Mouse (Mus musculus) forebrain, embryonic 13.5 days (tissue): ENCODE measurements at regions not wholly inside any gene's neighbourhood (a gene's known extent, or its start where the extent isn't known, plus 50 kb on each side); places are given as distances from the start of the nearest gene placed in this dataset.

Experiments used
- ATAC-seq: fragments of 200-750 bp; cut with Nextera tagmentation; 2 replicates; pipeline ENCODE4 v1.8.0; 2017
- H3K27ac ChIP-seq: fragments of 300-500 bp; sonication (generic); 2 replicates; pipeline ENCODE4 v1.5.1; 2015; ENCODE audit warnings: inconsistent platforms, mild to moderate bottlenecking, moderate library complexity
- H3K27me3 ChIP-seq: fragments of 300-500 bp; sonication (generic); 2 replicates; pipeline ENCODE4 v1.6.1; 2015; ENCODE audit warnings: mild to moderate bottlenecking, inconsistent platforms
- H3K36me3 ChIP-seq: fragments of 300-500 bp; sonication (generic); 2 replicates; pipeline ENCODE4 v1.6.1; 2015; ENCODE audit warnings: mild to moderate bottlenecking, inconsistent platforms; ENCODE audit not compliant: poor library complexity, severe bottlenecking
- H3K4me1 ChIP-seq: fragments of 300-500 bp; sonication (generic); 2 replicates; pipeline ENCODE4 v1.6.1; 2015; ENCODE audit warnings: inconsistent platforms
- H3K4me2 ChIP-seq: fragments of 300-500 bp; sonication (generic); 2 replicates; pipeline ENCODE4 v1.6.1; 2015; ENCODE audit warnings: inconsistent platforms, mild to moderate bottlenecking, moderate library complexity
- H3K4me3 ChIP-seq: fragments of 300-500 bp; sonication (generic); 2 replicates; pipeline ENCODE4 v1.5.1; 2015; ENCODE audit warnings: mild to moderate bottlenecking, inconsistent platforms
- H3K9ac ChIP-seq: fragments of 300-500 bp; sonication (generic); 2 replicates; pipeline ENCODE4 v1.6.1; 2015; ENCODE audit warnings: mild to moderate bottlenecking, inconsistent platforms
- H3K9me3 ChIP-seq: fragments of 300-500 bp; sonication (generic); replicated peaks from 2 replicates; pipeline ENCODE4 v1.6.1; 2016; ENCODE audit warnings: inconsistent platforms
- WGBS: fragments of 180-500 bp; shearing (Covaris S2); methylation state at CpG from one replicate; pipeline ENCODE4 v1.1.7; 2015; 5-methylcytosine and 5-hydroxymethylcytosine counted together

DNA sequence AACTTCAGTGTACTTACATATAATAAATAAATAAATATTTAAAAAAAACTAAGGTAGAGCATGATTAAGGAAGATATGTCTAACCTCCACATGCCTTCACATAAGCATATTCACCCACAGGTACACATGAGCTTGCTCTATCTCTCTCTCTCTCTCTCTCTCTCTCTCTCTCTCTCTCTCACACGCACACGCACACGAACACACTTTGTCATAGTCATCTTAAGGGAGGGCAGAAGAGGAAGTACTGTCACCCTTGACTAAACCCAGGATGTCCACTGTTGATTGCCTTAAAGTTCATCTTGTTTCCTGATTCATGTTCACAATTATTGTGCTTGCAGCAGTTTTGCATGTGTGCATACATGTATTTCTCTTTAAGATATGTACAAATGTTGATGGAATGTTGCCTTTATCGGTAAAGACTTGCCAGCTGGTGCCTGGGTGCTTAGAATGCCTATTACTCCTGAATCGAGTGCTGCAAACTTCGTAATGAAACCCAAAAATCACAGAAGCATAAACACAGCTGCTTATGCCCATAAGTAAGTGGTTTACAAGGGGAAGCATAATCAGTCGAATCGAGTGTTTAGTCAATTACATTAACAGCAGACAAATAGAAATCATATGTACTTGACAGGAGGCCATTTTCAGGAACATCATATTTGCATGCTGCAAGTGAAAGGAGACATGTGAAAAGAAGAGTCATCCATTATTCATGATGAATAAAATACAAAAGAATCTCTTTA, 84.3 kb downstream of the Tmem168 start:
- Histone ChIP-seq H3K9ac (no peak overlapping the region), H3K4me2 (no peak overlapping the region), H3K27ac (no peak overlapping the region), H3K36me3 (no peaks in the 10 kb centered on the region), H3K4me3 (no peak overlapping the region), H3K4me1 (no peaks in the 10 kb centered on the region), H3K27me3 (no peaks in the 10 kb centered on the region), H3K9me3 (no peaks in the 10 kb centered on the region)
- peak; percentile 94 for ATAC-seq
- WGBS, result 76% methylated on average over 8 of the region's 8 CpGs

DNA sequence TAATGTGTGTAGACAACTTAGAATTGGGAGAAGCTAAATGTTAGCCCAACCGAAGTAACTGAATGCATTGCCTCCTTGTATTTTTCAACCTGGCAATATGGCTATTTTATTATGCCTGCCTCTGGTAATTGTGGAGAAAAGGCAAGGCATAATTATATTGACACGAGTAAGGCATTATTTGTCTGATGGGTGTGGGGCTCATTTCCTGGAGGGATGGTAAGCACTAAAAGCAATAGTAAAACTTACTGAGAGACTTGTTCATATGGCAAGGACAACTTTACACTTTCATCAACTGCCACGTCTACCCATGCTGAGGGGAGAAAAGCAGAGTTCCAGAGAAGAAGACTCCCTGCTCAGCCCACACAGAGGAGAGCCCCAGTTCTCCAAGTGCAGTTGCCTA, 93.8 kb downstream of the Tmem168 start:
- Histone ChIP-seq H3K27ac (no peak overlapping the region), H3K36me3 (no peaks in the 10 kb centered on the region), H3K4me1 (no peaks in the 10 kb centered on the region), H3K9ac (no peak overlapping the region), H3K27me3 (no peaks in the 10 kb centered on the region), H3K4me2 (no peak overlapping the region), H3K4me3 (no peak overlapping the region), H3K9me3 (no peaks in the 10 kb centered on the region)
- 87% methylated on average over 3 of the region's 3 CpGs for WGBS
- no peak for ATAC-seq

DNA sequence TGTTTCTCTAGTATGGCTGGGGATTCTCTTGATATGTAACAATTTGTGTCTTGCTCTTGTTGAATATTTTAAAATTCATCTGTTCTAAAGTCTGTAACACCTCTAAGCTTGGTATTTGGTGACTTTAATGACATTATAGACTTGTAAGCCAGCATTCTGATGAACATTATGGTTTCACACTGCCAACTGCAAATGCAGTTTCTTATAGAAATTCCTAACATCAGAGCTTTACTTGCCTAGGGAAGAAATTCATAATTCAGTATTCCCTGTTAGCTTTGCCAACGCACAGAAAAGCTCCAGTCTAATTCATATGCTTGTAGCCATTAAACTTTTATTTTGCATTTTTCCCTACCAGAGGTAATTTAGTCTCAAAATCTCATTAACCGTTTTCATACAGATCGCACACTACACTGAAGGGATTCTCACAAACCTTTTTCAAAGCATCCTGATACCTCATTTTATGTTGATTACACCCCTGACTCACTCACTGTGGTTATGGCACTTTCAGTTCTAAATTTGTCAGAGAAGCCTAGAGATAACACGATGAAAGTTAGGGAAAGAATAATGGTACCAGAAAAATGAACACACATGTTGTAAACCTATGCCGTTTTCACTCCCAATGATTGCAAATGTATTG, 131.3 kb downstream of the Tmem168 start:
- H3K4me1 ChIP-seq, result no peaks in the 10 kb centered on the region
- no peak overlapping the region for H3K4me2 ChIP-seq
- H3K9ac ChIP-seq, result no peak overlapping the region
- no peaks in the 10 kb centered on the region for H3K36me3 ChIP-seq
- no peak overlapping the region for H3K4me3 ChIP-seq
- H3K9me3 ChIP-seq, result no peaks in the 10 kb centered on the region
- no peak for ATAC-seq
- whole genome bisulfite sequencing, result 92% methylated on average over 5 of the region's 5 CpGs
- no peak overlapping the region for H3K27ac ChIP-seq
- H3K27me3 ChIP-seq, result no peaks in the 10 kb centered on the region

DNA sequence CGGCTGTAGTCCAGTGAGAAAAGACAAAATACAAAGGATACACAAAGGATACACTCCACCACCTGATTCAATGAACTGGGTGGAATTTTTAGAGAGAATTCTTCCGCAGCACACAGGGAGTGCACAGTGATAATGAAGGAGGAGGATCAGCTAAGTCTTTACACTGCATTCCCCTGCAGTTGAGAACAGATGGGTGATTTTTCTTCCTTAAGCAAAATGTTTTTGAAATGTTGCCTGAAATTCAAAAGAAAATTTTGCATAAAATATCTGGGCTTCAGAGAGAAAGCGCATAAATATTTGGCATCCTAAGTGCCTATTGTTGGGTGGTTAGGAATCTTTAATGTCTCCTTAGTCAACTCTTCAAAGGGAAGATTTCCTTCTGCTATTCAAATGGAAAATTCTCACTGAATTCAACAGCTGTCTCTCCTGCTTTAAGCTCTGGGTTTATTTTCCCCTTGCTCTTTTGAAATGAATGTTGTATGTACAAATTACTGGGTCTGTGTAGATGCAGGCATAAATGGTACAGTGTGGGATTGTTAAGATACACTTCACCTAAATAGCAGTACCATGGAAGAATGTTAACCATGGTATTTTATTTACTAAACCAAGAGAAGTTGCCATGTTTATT, 158.6 kb downstream of the Tmem168 start:
- H3K36me3 ChIP-seq, result no peaks in the 10 kb centered on the region
- no peaks in the 10 kb centered on the region for H3K4me1 ChIP-seq
- H3K9me3 ChIP-seq, result no peaks in the 10 kb centered on the region
- H3K9ac ChIP-seq, result no peak overlapping the region
- no peak overlapping the region for H3K4me2 ChIP-seq
- peak; percentile 67; the same call in 1 of the 2 replicates for ATAC-seq
- WGBS, result 68% methylated on average over 3 of the region's 3 CpGs
- no peak overlapping the region for H3K4me3 ChIP-seq
- H3K27me3 ChIP-seq, result no peaks in the 10 kb centered on the region
- H3K27ac ChIP-seq, result no peak overlapping the region

DNA sequence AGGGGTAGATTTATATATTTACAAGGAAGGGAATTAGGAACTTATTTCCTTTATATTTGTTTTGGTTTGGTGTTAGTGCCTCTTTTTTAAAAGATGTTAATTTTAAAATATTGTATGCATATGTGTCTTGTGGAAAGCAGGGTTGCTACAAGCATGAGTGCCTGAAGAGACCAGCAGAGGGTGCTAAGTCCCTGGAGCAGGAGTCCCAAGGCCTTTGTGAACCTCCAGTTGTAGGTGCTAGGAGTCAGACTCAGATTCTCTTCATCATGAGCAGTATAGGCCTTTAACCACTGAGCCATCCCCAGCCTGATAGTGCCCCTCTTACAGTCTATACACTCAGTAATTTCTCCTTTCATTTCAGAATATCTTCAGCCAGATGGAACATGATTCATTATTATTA, 189.0 kb upstream of the Vwde start:
- Histone ChIP-seq H3K9me3 (no peaks in the 10 kb centered on the region), H3K27ac (no peak overlapping the region), H3K4me3 (no peak overlapping the region), H3K9ac (no peak overlapping the region), H3K27me3 (no peaks in the 10 kb centered on the region), H3K4me1 (no peaks in the 10 kb centered on the region), H3K36me3 (no peaks in the 10 kb centered on the region), H3K4me2 (no peak overlapping the region)
- no peak for ATAC-seq

DNA sequence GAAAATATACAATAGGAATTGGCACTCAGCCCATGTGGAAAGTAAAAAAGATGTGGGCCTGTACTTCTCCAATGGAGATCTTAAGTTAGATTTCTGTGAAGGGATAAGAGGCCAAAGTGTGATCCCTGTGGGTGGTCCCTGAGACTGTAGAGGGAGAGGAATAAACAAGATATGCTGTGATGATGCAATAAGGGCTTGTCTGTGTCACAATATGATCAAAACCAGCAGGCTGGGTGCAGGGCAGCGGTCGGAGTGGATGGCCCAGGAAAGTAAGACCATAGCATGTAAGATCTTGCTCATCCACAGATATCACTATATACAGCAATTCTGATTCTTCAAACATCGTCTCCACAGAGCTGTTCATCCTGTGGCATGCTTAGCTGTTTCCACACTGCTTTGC, 188.3 kb upstream of the Vwde start:
- no peaks in the 10 kb centered on the region for H3K36me3 ChIP-seq
- no peaks in the 10 kb centered on the region for H3K9me3 ChIP-seq
- no peak overlapping the region for H3K27ac ChIP-seq
- H3K9ac ChIP-seq, result no peak overlapping the region
- no peaks in the 10 kb centered on the region for H3K27me3 ChIP-seq
- H3K4me3 ChIP-seq, result no peak overlapping the region
- no peaks in the 10 kb centered on the region for H3K4me1 ChIP-seq
- H3K4me2 ChIP-seq, result no peak overlapping the region
- ATAC-seq, result no peak
- WGBS, result 89% methylated on average over 3 of the region's 3 CpGs

DNA sequence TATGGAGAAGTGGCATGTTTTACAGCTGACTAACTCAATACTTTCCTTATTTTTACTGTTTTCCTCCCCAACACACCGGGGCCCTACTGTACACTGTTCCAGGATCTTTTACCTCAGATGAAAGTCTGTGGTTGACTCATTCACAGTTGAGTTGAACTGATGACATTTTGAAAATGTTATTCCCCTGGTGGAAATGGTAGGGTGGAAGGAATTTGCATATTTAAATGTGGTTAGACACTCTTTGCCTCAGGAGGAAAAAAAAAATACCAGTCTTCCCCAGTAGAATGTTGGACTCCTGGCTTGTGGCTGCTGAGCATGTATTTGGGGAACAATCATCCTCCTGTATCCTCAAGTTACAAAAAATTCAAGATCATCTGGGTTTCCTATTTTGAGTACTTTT, 159.7 kb upstream of the Vwde start:
- no peak overlapping the region for H3K9ac ChIP-seq
- H3K4me2 ChIP-seq, result no peak overlapping the region
- no peak overlapping the region for H3K27ac ChIP-seq
- no peaks in the 10 kb centered on the region for H3K36me3 ChIP-seq
- no peaks in the 10 kb centered on the region for H3K4me1 ChIP-seq
- 86% methylated on average over 1 of the region's 1 CpGs for WGBS
- H3K27me3 ChIP-seq, result no peaks in the 10 kb centered on the region
- ATAC-seq, result no peak
- H3K4me3 ChIP-seq, result no peak overlapping the region
- H3K9me3 ChIP-seq, result no peaks in the 10 kb centered on the region

DNA sequence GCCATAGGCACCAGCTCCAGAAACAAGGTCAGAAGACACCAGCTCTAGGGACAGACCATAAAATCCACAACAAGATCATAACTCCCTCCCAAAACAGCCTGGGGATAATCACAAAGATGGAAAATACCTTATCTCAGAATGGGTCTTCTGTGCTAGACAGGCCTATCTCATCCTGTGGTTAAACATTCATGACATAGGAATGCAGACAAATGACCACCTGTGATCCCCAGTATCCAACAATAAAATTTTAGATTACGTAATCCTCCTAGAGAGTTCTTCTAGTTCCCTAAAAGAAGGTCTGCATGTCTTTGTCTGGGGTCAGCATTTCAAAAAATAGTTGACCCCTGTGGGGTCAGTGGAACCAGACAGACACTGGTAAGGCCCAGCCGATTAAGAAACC, 158.4 kb upstream of the Vwde start:
- WGBS, result 91% methylated on average over 2 of the region's 2 CpGs

DNA sequence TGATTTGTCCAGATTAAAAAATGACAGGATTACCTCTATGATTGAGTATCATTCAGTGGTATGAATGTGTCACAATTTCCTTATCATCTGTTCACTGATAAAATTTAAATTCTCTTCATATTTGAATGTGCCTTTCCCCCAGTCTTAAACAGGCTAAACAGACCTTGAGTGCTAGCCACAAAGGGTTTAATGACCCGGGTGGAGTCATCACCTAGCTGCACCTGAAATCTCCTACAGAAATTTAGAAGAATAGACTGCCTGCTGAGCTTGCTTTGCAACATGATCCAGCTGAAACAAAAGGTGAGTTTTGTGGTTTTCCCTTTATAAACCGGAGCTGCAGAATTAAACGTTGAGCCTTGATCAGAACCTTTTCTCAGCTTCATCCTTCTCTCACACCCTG, 156.1 kb upstream of the Vwde start:
- Histone ChIP-seq H3K4me1 (no peaks in the 10 kb centered on the region), H3K9ac (no peak overlapping the region), H3K4me2 (no peak overlapping the region), H3K9me3 (no peaks in the 10 kb centered on the region), H3K27ac (no peak overlapping the region), H3K36me3 (no peaks in the 10 kb centered on the region), H3K27me3 (no peaks in the 10 kb centered on the region), H3K4me3 (no peak overlapping the region)
- 45% methylated on average over 3 of the region's 3 CpGs for WGBS
- no peak for ATAC-seq

More for the DNA sequence above, 158.4 kb upstream of the Vwde start:
- H3K4me1 ChIP-seq, result no peaks in the 10 kb centered on the region
- no peak for ATAC-seq
- no peaks in the 10 kb centered on the region for H3K9me3 ChIP-seq
- no peak overlapping the region for H3K4me2 ChIP-seq
- H3K27me3 ChIP-seq, result no peaks in the 10 kb centered on the region
- H3K27ac ChIP-seq, result no peak overlapping the region
- no peaks in the 10 kb centered on the region for H3K36me3 ChIP-seq
- H3K9ac ChIP-seq, result no peak overlapping the region
- H3K4me3 ChIP-seq, result no peak overlapping the region

DNA sequence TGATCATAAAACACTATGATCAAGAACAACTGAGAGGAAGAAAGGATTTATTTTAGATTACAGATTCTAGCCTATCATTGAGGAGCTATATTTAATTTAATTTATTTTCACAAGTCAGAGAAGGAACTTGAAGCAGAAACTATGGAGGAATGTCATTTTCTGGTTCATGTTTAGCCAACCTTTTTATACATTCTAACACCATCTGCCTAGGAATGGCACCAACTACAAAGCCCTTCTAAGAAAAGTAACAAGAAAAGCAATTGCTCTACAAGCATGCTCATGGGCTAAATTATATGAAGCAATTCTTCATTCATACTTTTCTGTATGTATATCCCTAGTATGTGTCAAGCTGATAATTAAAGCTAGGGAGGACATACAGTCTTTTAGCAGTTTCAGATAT, 155.0 kb upstream of the Vwde start:
- Histone ChIP-seq H3K4me1 (no peaks in the 10 kb centered on the region), H3K9ac (no peak overlapping the region), H3K36me3 (no peaks in the 10 kb centered on the region), H3K27ac (no peak overlapping the region), H3K9me3 (no peaks in the 10 kb centered on the region), H3K4me2 (no peak overlapping the region), H3K4me3 (no peak overlapping the region), H3K27me3 (no peaks in the 10 kb centered on the region)
- no peak for ATAC-seq

DNA sequence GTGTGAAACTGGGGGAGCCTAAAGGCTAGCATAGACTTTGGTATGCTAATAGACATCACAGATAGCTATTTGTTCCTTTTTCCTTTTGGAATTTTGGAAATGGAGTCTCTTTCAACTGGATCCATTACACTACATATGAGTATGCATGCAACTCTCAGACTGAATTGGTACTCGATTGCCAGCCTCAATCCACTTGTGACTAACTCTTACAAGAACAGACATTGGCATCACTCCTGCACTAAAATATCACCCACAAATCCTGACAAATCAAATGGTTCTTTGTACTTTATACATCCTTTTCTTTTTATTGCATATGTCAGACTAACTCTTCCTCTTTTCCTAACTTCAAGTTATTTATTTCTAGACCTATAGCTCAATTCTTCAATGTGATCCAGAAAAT, 149.1 kb upstream of the Vwde start:
- no peak overlapping the region for H3K4me2 ChIP-seq
- H3K36me3 ChIP-seq, result no peaks in the 10 kb centered on the region
- no peak overlapping the region for H3K4me3 ChIP-seq
- no peaks in the 10 kb centered on the region for H3K27me3 ChIP-seq
- H3K9ac ChIP-seq, result no peak overlapping the region
- 89% methylated on average over 1 of the region's 1 CpGs for WGBS
- H3K27ac ChIP-seq, result no peak overlapping the region
- no peaks in the 10 kb centered on the region for H3K4me1 ChIP-seq
- no peaks in the 10 kb centered on the region for H3K9me3 ChIP-seq
- no peak for ATAC-seq

DNA sequence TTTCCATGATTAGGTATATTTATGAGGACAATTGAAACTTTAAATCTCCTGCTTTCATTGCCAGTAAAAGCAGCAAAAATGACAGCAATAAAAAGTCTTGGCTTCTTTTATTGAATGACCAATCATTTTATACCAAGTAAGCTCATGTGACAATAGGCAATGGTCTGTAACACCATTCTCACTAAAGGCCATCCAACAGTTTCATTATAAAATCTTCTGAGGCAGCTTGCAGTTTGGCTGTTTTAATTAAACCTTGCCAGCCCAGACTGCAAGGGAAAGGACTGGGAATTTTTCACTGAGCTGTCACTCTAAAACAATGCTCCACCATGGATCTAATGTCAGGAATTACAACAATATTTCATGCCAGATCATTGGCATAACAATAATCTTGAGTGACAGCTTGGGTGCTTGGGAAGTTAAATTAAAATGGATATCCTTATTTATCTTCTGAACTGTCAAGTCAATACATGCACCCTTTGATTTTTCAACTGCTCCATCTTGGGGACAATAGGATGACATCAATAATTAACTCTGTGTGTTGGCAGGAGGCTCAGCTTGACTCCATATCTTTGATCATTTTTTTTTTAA, 145.0 kb upstream of the Vwde start:
- Histone ChIP-seq H3K4me2 (no peak overlapping the region), H3K36me3 (no peaks in the 10 kb centered on the region), H3K27ac (no peak overlapping the region), H3K4me1 (no peaks in the 10 kb centered on the region), H3K9me3 (no peaks in the 10 kb centered on the region), H3K9ac (no peak overlapping the region), H3K27me3 (no peaks in the 10 kb centered on the region), H3K4me3 (no peak overlapping the region)
- no peak for ATAC-seq
